Mouse (Mus musculus) MEL (cell line): ENCODE measurements around the gene Eif1b. TPM values are rescaled to one million over a fixed set of nuclear protein-coding genes. Genes with fewer than 3 reads are reported as not detected.
"Not testable (repeated sequence)": the region's sequence is repeated elsewhere in the genome, so short reads cannot be mapped to it uniquely, and the experiment has no call there.

Experiments used
- DNase-seq: peaks from one replicate; pipeline ENCODE4 v3.0.0; 2011; ENCODE audit warnings: low read depth, low spot score
- H3K27ac ChIP-seq: 2 replicates; pipeline ENCODE4 v1.5.1; 2012; ENCODE audit warnings: low read depth, mild to moderate bottlenecking, control low read depth, low read length, moderate library complexity; ENCODE audit not compliant: control insufficient read depth
- H3K27me3 ChIP-seq, 2 experiments: fragments of 150-350 bp in 1 of 2; sonication (generic) in 1 of 2; 2 replicates each; pipeline ENCODE4 v1.6.1; 2012; ENCODE audit warnings: low read length in 2 of 2, mild to moderate bottlenecking in 2 of 2, improper control_type of control experiment in 1 of 2, moderate library complexity in 1 of 2; ENCODE audit not compliant: insufficient read depth in 2 of 2, control insufficient read depth in 1 of 2
- H3K36me3 ChIP-seq, 2 experiments: 2 replicates each; pipeline ENCODE4 v1.6.1; 2012 to 2014; ENCODE audit warnings: low read length in 2 of 2, improper control_type of control experiment in 1 of 2, inconsistent platforms in 1 of 2, mild to moderate bottlenecking in 1 of 2; ENCODE audit not compliant: insufficient read depth in 2 of 2, control insufficient read depth in 1 of 2
- H3K4me1 ChIP-seq, 2 experiments: fragments of 150-350 bp in 1 of 2; sonication (generic) in 1 of 2; 2 replicates each; pipeline ENCODE4 v1.6.1; 2012; ENCODE audit warnings: low read length in 2 of 2, improper control_type of control experiment in 1 of 2, mild to moderate bottlenecking in 1 of 2; ENCODE audit not compliant: insufficient read depth in 2 of 2, control insufficient read depth in 1 of 2
- H3K4me3 ChIP-seq, 2 experiments: fragments of 150-350 bp in 1 of 2; sonication (generic) in 1 of 2; 2 replicates each; pipeline ENCODE4 v1.5.1; 2012; ENCODE audit warnings: low read depth in 2 of 2, low read length in 2 of 2, mild to moderate bottlenecking in 2 of 2, moderate library complexity in 2 of 2, control low read depth in 1 of 2, improper control_type of control experiment in 1 of 2; ENCODE audit not compliant: control insufficient read depth in 1 of 2, insufficient read depth in 1 of 2
- H3K79me2 ChIP-seq: 2 replicates; pipeline ENCODE4 v1.6.1; 2012; ENCODE audit warnings: mild to moderate bottlenecking, low read length, moderate library complexity; ENCODE audit not compliant: control insufficient read depth, poor library complexity, insufficient read depth
- H3K9ac ChIP-seq: 2 replicates; pipeline ENCODE4 v1.6.1; 2012; ENCODE audit warnings: low read depth, mild to moderate bottlenecking, control low read depth, low read length, moderate library complexity; ENCODE audit not compliant: control insufficient read depth, poor library complexity, severe bottlenecking
- H3K9me3 ChIP-seq: fragments of 150-350 bp; sonication (generic); replicated peaks from 2 replicates; pipeline ENCODE4 v1.6.1; 2012; ENCODE audit warnings: mild to moderate bottlenecking, low read length, improper control_type of control experiment, moderate library complexity; ENCODE audit not compliant: insufficient read depth
- BHLHE40 ChIP-seq: IDR thresholded peaks from 2 replicates; pipeline ENCODE4 v1.6.1; 2012; ENCODE audit warnings: low read depth, mild to moderate bottlenecking, inconsistent platforms, low read length, improper control_type of control experiment, borderline replicate concordance
- CTCF ChIP-seq, 3 experiments: IDR thresholded peaks in 2 of 3; conservative IDR thresholded peaks in 1 of 3; 2 replicates each; pipeline ENCODE4 v1.5.1; 2011 to 2012; ENCODE audit warnings: low read length in 3 of 3, low read depth in 2 of 3, mild to moderate bottlenecking in 2 of 3, improper control_type of control experiment in 1 of 3, inconsistent platforms in 1 of 3, mixed read lengths in 1 of 3, moderate library complexity in 1 of 3; ENCODE audit not compliant: control insufficient read depth in 1 of 3, insufficient read depth in 1 of 3, poor library complexity in 1 of 3, severe bottlenecking in 1 of 3
- E2F4 ChIP-seq: IDR thresholded peaks from 2 replicates; pipeline ENCODE4 v1.6.1; 2011; ENCODE audit warnings: low read depth, low read length, improper control_type of control experiment, borderline replicate concordance
- ELF1 ChIP-seq: IDR thresholded peaks from 2 replicates; pipeline ENCODE4 v1.6.1; 2014; ENCODE audit warnings: low read depth, mild to moderate bottlenecking, inconsistent platforms, low read length, improper control_type of control experiment, moderate library complexity
- ETS1 ChIP-seq: IDR thresholded peaks from 2 replicates; pipeline ENCODE4 v1.6.1; 2012; ENCODE audit warnings: low read depth, mild to moderate bottlenecking, inconsistent platforms, low read length, improper control_type of control experiment, moderate library complexity
- GATA1 ChIP-seq: IDR thresholded peaks from 2 replicates; pipeline ENCODE4 v1.6.1; 2011; ENCODE audit warnings: low read depth, low read length, improper control_type of control experiment
- JUND ChIP-seq: IDR thresholded peaks from 2 replicates; pipeline ENCODE4 v1.6.1; 2011; ENCODE audit warnings: low read depth, mild to moderate bottlenecking, improper control_type of control experiment, low read length
- MAX ChIP-seq: IDR thresholded peaks from 2 replicates; pipeline ENCODE4 v1.6.1; 2011; ENCODE audit warnings: low read length, improper control_type of control experiment
- MEF2A ChIP-seq: IDR thresholded peaks from 2 replicates; pipeline ENCODE4 v1.6.1; 2014; ENCODE audit warnings: low read depth, mild to moderate bottlenecking, inconsistent platforms, low read length, improper control_type of control experiment; ENCODE audit not compliant: poor library complexity, insufficient replicate concordance, severe bottlenecking; ENCODE audit errors: extremely low read depth
- MXI1 ChIP-seq: IDR thresholded peaks from 2 replicates; pipeline ENCODE4 v1.6.1; 2011; ENCODE audit warnings: mild to moderate bottlenecking, low read depth, low read length, improper control_type of control experiment
- MYC ChIP-seq: IDR thresholded peaks from 2 replicates; pipeline ENCODE4 v1.6.1; 2011; ENCODE audit warnings: low read depth, mild to moderate bottlenecking, low read length, improper control_type of control experiment, moderate library complexity
- POLR2A ChIP-seq, 2 experiments: IDR thresholded peaks; 2 replicates each; pipeline ENCODE4 v1.6.1; 2011 to 2012; ENCODE audit warnings: low read length in 2 of 2, mild to moderate bottlenecking in 2 of 2, control low read depth in 1 of 2, improper control_type of control experiment in 1 of 2, low read depth in 1 of 2, moderate library complexity in 1 of 2; ENCODE audit not compliant: control insufficient read depth in 1 of 2, insufficient read depth in 1 of 2, poor library complexity in 1 of 2
- RCOR1 ChIP-seq: IDR thresholded peaks from 2 replicates; pipeline ENCODE4 v1.6.1; 2012; ENCODE audit warnings: low read depth, mild to moderate bottlenecking, inconsistent platforms, low read length, improper control_type of control experiment
- SMC3 ChIP-seq: IDR thresholded peaks from 2 replicates; pipeline ENCODE4 v1.6.1; 2011; ENCODE audit warnings: low read depth, low read length, improper control_type of control experiment
- USF1 ChIP-seq: IDR thresholded peaks from 2 replicates; pipeline ENCODE4 v1.6.1; 2014; ENCODE audit warnings: low read depth, mild to moderate bottlenecking, inconsistent platforms, low read length, improper control_type of control experiment, moderate library complexity
- USF2 ChIP-seq, 2 experiments: IDR thresholded peaks; 2 replicates each; pipeline ENCODE4 v1.6.1; 2011 to 2012; ENCODE audit warnings: improper control_type of control experiment in 2 of 2, low read length in 2 of 2, borderline replicate concordance in 1 of 2, inconsistent platforms in 1 of 2, low read depth in 1 of 2, mild to moderate bottlenecking in 1 of 2; ENCODE audit not compliant: insufficient read depth in 1 of 2
- ZKSCAN1 ChIP-seq: IDR thresholded peaks from 2 replicates; pipeline ENCODE4 v1.6.1; 2012; ENCODE audit warnings: low read depth, mild to moderate bottlenecking, inconsistent platforms, low read length, improper control_type of control experiment, moderate library complexity
- ZNF384 ChIP-seq: IDR thresholded peaks from 2 replicates; pipeline ENCODE4 v1.6.1; 2012; ENCODE audit warnings: low read depth, mild to moderate bottlenecking, inconsistent platforms, low read length, improper control_type of control experiment
- polyA plus RNA-seq, 2 experiments: library from polyadenylated mRNA; stranded (reverse) in 1 of 2; unstranded in 1 of 2; fragments of >175 nt in 1 of 2; fragments of >200 nt in 1 of 2; gene quantifications; 2 replicates each; pipeline versions ENCODE4 v1.2.1 to v1.2.4; 2012; ENCODE audit warnings: low replicate concordance in 2 of 2, low read depth in 1 of 2; ENCODE audit not compliant: insufficient read length in 2 of 2, insufficient read depth in 1 of 2, missing spikeins in 1 of 2
- total RNA-seq: library from RNA; depleted of rRNA; stranded (reverse); fragments of 300-350 nt; gene quantifications from 2 replicates; pipeline ENCODE4 v1.2.3, GENCODE M21; 2012

Gene Eif1b
- total and polyA plus RNA-seq, 3 experiments: 54.3 to 110 TPM; not detected in 1

DNA sequence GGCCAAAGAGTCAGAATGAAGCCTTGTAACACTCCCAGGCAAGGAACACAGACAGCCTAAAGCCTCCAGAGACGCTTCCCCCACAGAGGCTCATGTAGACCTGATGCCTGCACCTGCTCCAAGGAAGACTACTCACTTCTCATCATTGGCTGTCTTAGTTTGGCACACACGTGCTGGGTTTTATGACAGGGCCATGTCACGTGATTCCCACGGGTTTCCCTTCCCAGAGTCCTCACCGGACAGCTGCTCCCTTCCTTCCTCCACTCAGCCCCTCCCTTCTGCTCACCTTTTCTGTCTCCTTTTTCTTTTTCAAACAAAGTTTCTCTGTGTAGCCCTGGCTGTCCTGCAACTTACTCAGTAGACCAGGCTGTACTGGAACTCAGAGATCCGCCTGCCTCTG lies 40.0 kb downstream of the Eif1b start:
- no peak overlapping the region for H3K27ac ChIP-seq
- no peaks in the 10 kb centered on the region; a peak in 1 of 4 replicates for H3K27me3 ChIP-seq
- TF ChIP-seq ZNF384 (no peak), USF1 (0 out of 2 replicates have a peak, but pooled peaks have one; percentile 12)
- TF ChIP-seq, all 39 proteins: peak for 1
- DNase-seq: no peak
- Histone ChIP-seq H3K36me3 (no peaks in the 10 kb centered on the region), H3K4me3 (no peak overlapping the region), H3K79me2 (no peaks in the 10 kb centered on the region), H3K9me3 (no peaks in the 10 kb centered on the region), H3K9ac (no peak overlapping the region), H3K4me1 (no peaks in the 10 kb centered on the region)

GRCm38 (mm10) chr9:120532691-120533090 lies 40.7 kb downstream of the Eif1b start:
- Histone ChIP-seq H3K27ac (no peak overlapping the region), H3K27me3 (no peaks in the 10 kb centered on the region; a peak in 1 of 4 replicates), H3K79me2 (no peaks in the 10 kb centered on the region), H3K9me3 (no peaks in the 10 kb centered on the region), H3K4me1 (no peaks in the 10 kb centered on the region), H3K4me3 (no peak overlapping the region), H3K9ac (no peak overlapping the region), H3K36me3 (no peaks in the 10 kb centered on the region)
- no peak for TF ChIP-seq SMC3
- no peak for TF ChIP-seq E2F4
- TF ChIP-seq USF2 (IDR thresholded peaks at IDR 0.05; ENCODE audit: borderline replicate concordance in 1 of 2, insufficient read depth in 1 of 2, low read depth in 1 of 2, low read length in 2 of 2): no peak
- TF ChIP-seq ETS1: no peak
- TF ChIP-seq ELF1: no peak
- no peak for TF ChIP-seq MXI1
- TF ChIP-seq ZKSCAN1: no peak
- TF ChIP-seq JUND: no peak
- no peak for TF ChIP-seq RCOR1
- TF ChIP-seq MYC: no peak
- TF ChIP-seq MAX: no peak
- no peak for TF ChIP-seq CTCF (IDR thresholded peaks at IDR 0.05 in 2 of 3, conservative IDR thresholded peaks at IDR 0.05 in 1 of 3; ENCODE audit: control insufficient read depth in 1 of 3, insufficient read depth in 1 of 3, low read depth in 2 of 3, low read length in 3 of 3, poor library complexity in 1 of 3, severe bottlenecking in 1 of 3)
- TF ChIP-seq POLR2A (IDR thresholded peaks at IDR 0.05; ENCODE audit: control insufficient read depth in 1 of 2, insufficient read depth in 1 of 2, low read depth in 1 of 2, low read length in 2 of 2, poor library complexity in 1 of 2): no peak
- no peak for TF ChIP-seq BHLHE40
- TF ChIP-seq MEF2A: no peak
- TF ChIP-seq ZNF384: no peak
- TF ChIP-seq GATA1: no peak
- peak; percentile 24 for DNase-seq

DNA sequence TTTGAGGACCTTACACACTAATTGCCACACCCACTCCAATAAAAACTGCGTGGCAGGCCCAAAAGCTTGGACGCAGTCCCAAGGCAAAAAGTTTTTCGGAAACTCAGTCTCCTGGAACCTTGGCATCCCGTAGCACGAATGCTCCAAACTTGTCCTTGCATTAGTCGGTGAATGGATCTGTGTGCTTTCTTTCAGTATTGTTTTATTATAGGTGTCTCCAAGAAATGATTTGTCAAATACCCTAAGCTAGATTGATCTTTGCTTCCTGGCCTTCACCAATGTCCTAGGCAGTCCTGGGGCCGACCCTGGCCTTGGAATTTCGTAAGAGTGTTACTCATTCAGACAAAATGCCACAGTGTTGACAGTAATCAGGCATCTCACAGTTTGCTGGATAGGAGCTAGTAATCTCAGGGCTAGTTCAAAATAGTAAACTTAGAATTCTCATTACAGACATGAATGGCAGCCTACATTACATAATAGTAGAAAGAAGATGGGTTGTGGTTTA lies 41.5 kb downstream of the Eif1b start:
- DNase-seq: not testable (repeated sequence)

More for the DNA sequence above, 41.5 kb downstream of the Eif1b start:
- H3K9ac ChIP-seq, H3K4me1 ChIP-seq, H3K27ac ChIP-seq, H3K79me2 ChIP-seq, H3K4me3 ChIP-seq, H3K9me3 ChIP-seq, H3K36me3 ChIP-seq, H3K27me3 ChIP-seq: not testable (repeated sequence)
